Comparison of ENCODE assay signal across 20 mouse cellular contexts in genomic region chr2:33261475-33261874, GRCm38 (mm10).
"Had no signal": no experiment of that assay in that cellular context is flagged by ENCODE, and none has a peak within 500 bp of the region (broad histone marks: within the 10 kb centered on the region; RNA-seq: fewer than 3 reads in every experiment).

No protein-coding gene starts in this region.

- DNase-seq: gastrocnemius, postnatal 14 days; gastrocnemius, postnatal 36 days; heart, adult 18-20 months; heart, postnatal 36 days; kidney, adult 11 months; kidney, adult 2 months; kidney, adult 9 months; kidney, postnatal 14 days; kidney, postnatal 36 days had no signal

- H3K27ac ChIP-seq: heart, embryonic 13.5 days; hindbrain, embryonic 13.5 days; hindbrain, embryonic 15.5 days; hindbrain, postnatal 0 days; kidney, embryonic 15.5 days; kidney, postnatal 0 days; limb, embryonic 13.5 days; limb, embryonic 15.5 days; liver, embryonic 12.5 days; liver, embryonic 14.5 days had no signal

- H3K4me1 ChIP-seq: limb, embryonic 15.5 days had no signal

- H3K4me3 ChIP-seq: heart, embryonic 13.5 days; heart, embryonic 15.5 days; hindbrain, embryonic 13.5 days; hindbrain, embryonic 15.5 days; kidney, embryonic 15.5 days; limb, embryonic 13.5 days; limb, embryonic 15.5 days; liver, embryonic 12.5 days had no signal

- H3K9me3 ChIP-seq: heart, embryonic 13.5 days; heart, embryonic 15.5 days; hindbrain, embryonic 13.5 days; hindbrain, embryonic 15.5 days; kidney, embryonic 15.5 days; limb, embryonic 13.5 days; limb, embryonic 15.5 days; liver, embryonic 12.5 days had no signal

- H3K27me3 ChIP-seq: heart, embryonic 13.5 days; heart, embryonic 15.5 days; hindbrain, embryonic 13.5 days; hindbrain, embryonic 15.5 days; kidney, embryonic 15.5 days; limb, embryonic 13.5 days; limb, embryonic 15.5 days; liver, embryonic 12.5 days had no signal

- H3K36me3 ChIP-seq: heart, embryonic 13.5 days; heart, embryonic 15.5 days; kidney, embryonic 15.5 days; limb, embryonic 13.5 days; limb, embryonic 15.5 days; liver, embryonic 12.5 days had no signal
